Mouse (Mus musculus): ENCODE results near the gene Kcnmb1. TPM values are rescaled to one million over a fixed set of nuclear protein-coding genes. Genes with fewer than 3 reads are reported as not detected.
A peak's percentile ranks its signal among the peaks of the same experiment; 100 is the strongest.

Kcnmb1 gene
- polyA plus RNA-seq, 1 experiment from 2014 or later: 0.03 TPM

GRCm38 (mm10) chr11:33928658-33929057 lies 34.2 kb upstream of the Kcnmb1 start:
- Histone ChIP-seq H3K9ac (no peak overlapping the region), H3K9me3 (replicated peaks) (no peaks in the 10 kb centered on the region), H3K27ac (no peak overlapping the region), H3K4me3 (replicated peaks) (no peak overlapping the region), H3K4me1 (replicated peaks) (peaks cover 24% of the 10 kb centered on the region; the same call in 1 of the 2 replicates), H3K36me3 (no peaks in the 10 kb centered on the region), H3K27me3 (no peaks in the 10 kb centered on the region), H3K4me2 (no peak overlapping the region)
- ATAC-seq (ENCODE audit: low read depth) (no peak), DNase-seq (no peak)
- 36% methylated on average over 7 of the region's 7 CpGs for WGBS (ENCODE audit: insufficient replicate concordance)

GRCm38 (mm10) chr11:33929412-33929811 lies 33.4 kb upstream of the Kcnmb1 start:
- ATAC-seq (ENCODE audit: low read depth) (no peak), DNase-seq (no peak)
- H3K9ac ChIP-seq: no peak overlapping the region
- no peaks in the 10 kb centered on the region for H3K36me3 ChIP-seq
- WGBS (ENCODE audit: insufficient replicate concordance): 61% methylated on average over 11 of the region's 11 CpGs
- H3K9me3 ChIP-seq (replicated peaks): no peaks in the 10 kb centered on the region
- H3K4me1 ChIP-seq (replicated peaks): peaks cover 24% of the 10 kb centered on the region; the same call in 1 of the 2 replicates
- no peak overlapping the region for H3K27ac ChIP-seq
- no peak overlapping the region for H3K4me3 ChIP-seq (replicated peaks)
- H3K27me3 ChIP-seq: no peaks in the 10 kb centered on the region
- H3K4me2 ChIP-seq: no peak overlapping the region

GRCm38 (mm10) chr11:33931836-33932385 lies 30.9 kb upstream of the Kcnmb1 start:
- ATAC-seq (ENCODE audit: low read depth): no peak
- Histone ChIP-seq H3K27ac (peak overlapping the region; percentile 29; the same call in 1 of the 2 replicates), H3K4me1 (replicated peaks) (peaks cover 23% of the 10 kb centered on the region; the same call in 1 of the 2 replicates), H3K36me3 (no peaks in the 10 kb centered on the region), H3K9me3 (replicated peaks) (no peaks in the 10 kb centered on the region), H3K4me3 (replicated peaks) (no peak overlapping the region), H3K4me2 (no peak overlapping the region), H3K27me3 (no peaks in the 10 kb centered on the region), H3K9ac (no peak overlapping the region)
- DNase-seq: no peak
- WGBS (ENCODE audit: insufficient replicate concordance): 18% methylated on average over 10 of the region's 10 CpGs

- Histone ChIP-seq H3K27ac (no peak overlapping the region), H3K27me3 (no peaks in the 10 kb centered on the region), H3K4me1 (replicated peaks) (peaks cover 18% of the 10 kb centered on the region; the same call in 1 of the 2 replicates), H3K9me3 (replicated peaks) (no peaks in the 10 kb centered on the region), H3K36me3 (no peaks in the 10 kb centered on the region), H3K9ac (no peak overlapping the region), H3K4me2 (no peak overlapping the region), H3K4me3 (replicated peaks) (no peak overlapping the region)
- WGBS (ENCODE audit: insufficient replicate concordance): 45% methylated on average over 18 of the region's 18 CpGs
- ATAC-seq (ENCODE audit: low read depth): no peak
- no peak for DNase-seq
Observed at GRCm38 (mm10) chr11:33932386-33933111, 30.3 kb upstream of the Kcnmb1 start.

GRCm38 (mm10) chr11:33934286-33934685 lies 28.5 kb upstream of the Kcnmb1 start:
- Histone ChIP-seq H3K4me1 (replicated peaks) (peaks cover 24% of the 10 kb centered on the region), H3K9ac (no peak overlapping the region), H3K4me2 (no peak overlapping the region), H3K4me3 (replicated peaks) (no peak overlapping the region), H3K36me3 (no peaks in the 10 kb centered on the region), H3K27me3 (no peaks in the 10 kb centered on the region), H3K27ac (no peak overlapping the region), H3K9me3 (replicated peaks) (no peaks in the 10 kb centered on the region)
- WGBS (ENCODE audit: insufficient replicate concordance): 52% methylated on average over 9 of the region's 9 CpGs
- no peak for DNase-seq
- ATAC-seq (ENCODE audit: low read depth): no peak

GRCm38 (mm10) chr11:33937641-33938040 lies 25.2 kb upstream of the Kcnmb1 start:
- no peaks in the 10 kb centered on the region for H3K9me3 ChIP-seq (replicated peaks)
- ATAC-seq (ENCODE audit: low read depth): no peak
- H3K27ac ChIP-seq: no peak overlapping the region
- H3K4me1 ChIP-seq (replicated peaks): peaks cover 15% of the 10 kb centered on the region
- no peak for DNase-seq
- no peak overlapping the region for H3K4me2 ChIP-seq
- H3K4me3 ChIP-seq (replicated peaks): no peak overlapping the region
- H3K9ac ChIP-seq: no peak overlapping the region
- WGBS (ENCODE audit: insufficient replicate concordance): 69% methylated on average over 8 of the region's 8 CpGs
- H3K36me3 ChIP-seq: no peaks in the 10 kb centered on the region
- no peaks in the 10 kb centered on the region for H3K27me3 ChIP-seq

- no peak for ATAC-seq (ENCODE audit: low read depth)
- Histone ChIP-seq H3K4me3 (replicated peaks) (no peak overlapping the region), H3K4me2 (no peak overlapping the region), H3K4me1 (replicated peaks) (peaks cover 10% of the 10 kb centered on the region), H3K27ac (no peak overlapping the region), H3K9me3 (replicated peaks) (no peaks in the 10 kb centered on the region), H3K27me3 (no peaks in the 10 kb centered on the region), H3K9ac (no peak overlapping the region), H3K36me3 (no peaks in the 10 kb centered on the region)
- DNase-seq: no peak
- WGBS (ENCODE audit: insufficient replicate concordance): 14% methylated on average over 7 of the region's 7 CpGs
Observed at GRCm38 (mm10) chr11:33938561-33939274, 24.1 kb upstream of the Kcnmb1 start.

- Histone ChIP-seq H3K4me1 (replicated peaks) (peaks cover 10% of the 10 kb centered on the region), H3K9me3 (replicated peaks) (no peaks in the 10 kb centered on the region), H3K4me3 (replicated peaks) (no peak overlapping the region), H3K9ac (no peak overlapping the region), H3K36me3 (no peaks in the 10 kb centered on the region), H3K27ac (no peak overlapping the region), H3K4me2 (no peak overlapping the region), H3K27me3 (no peaks in the 10 kb centered on the region)
- ATAC-seq (ENCODE audit: low read depth) (no peak), DNase-seq (no peak)
- WGBS (ENCODE audit: insufficient replicate concordance): 22% methylated on average over 4 of the region's 4 CpGs
Observed at GRCm38 (mm10) chr11:33939456-33940113, 23.2 kb upstream of the Kcnmb1 start.

GRCm38 (mm10) chr11:33943565-33943964 lies 19.2 kb upstream of the Kcnmb1 start:
- H3K4me3 ChIP-seq (replicated peaks): no peak overlapping the region
- ATAC-seq (ENCODE audit: low read depth) (no peak), DNase-seq (no peak)
- H3K9ac ChIP-seq: no peak overlapping the region
- H3K36me3 ChIP-seq: no peaks in the 10 kb centered on the region
- H3K9me3 ChIP-seq (replicated peaks): no peaks in the 10 kb centered on the region
- no peak overlapping the region for H3K4me2 ChIP-seq
- no peaks in the 10 kb centered on the region for H3K27me3 ChIP-seq
- WGBS (ENCODE audit: insufficient replicate concordance): 41% methylated on average over 1 of the region's 1 CpGs
- no peak overlapping the region for H3K27ac ChIP-seq
- H3K4me1 ChIP-seq (replicated peaks): peaks cover 10% of the 10 kb centered on the region

- Histone ChIP-seq H3K4me1 (replicated peaks) (peaks cover 5% of the 10 kb centered on the region), H3K9me3 (replicated peaks) (no peaks in the 10 kb centered on the region), H3K27ac (no peak overlapping the region), H3K4me3 (replicated peaks) (no peak overlapping the region), H3K27me3 (no peaks in the 10 kb centered on the region), H3K4me2 (no peak overlapping the region), H3K9ac (no peak overlapping the region), H3K36me3 (no peaks in the 10 kb centered on the region)
- 56% methylated on average over 4 of the region's 4 CpGs for WGBS (ENCODE audit: insufficient replicate concordance)
- ATAC-seq (ENCODE audit: low read depth): no peak
- no peak for DNase-seq
Observed at GRCm38 (mm10) chr11:33944067-33944785, 18.6 kb upstream of the Kcnmb1 start.

All from liver, embryonic 13.5 days (tissue).